Mouse (Mus musculus): ENCODE measurements around the gene Ctnnbip1.

DNA sequence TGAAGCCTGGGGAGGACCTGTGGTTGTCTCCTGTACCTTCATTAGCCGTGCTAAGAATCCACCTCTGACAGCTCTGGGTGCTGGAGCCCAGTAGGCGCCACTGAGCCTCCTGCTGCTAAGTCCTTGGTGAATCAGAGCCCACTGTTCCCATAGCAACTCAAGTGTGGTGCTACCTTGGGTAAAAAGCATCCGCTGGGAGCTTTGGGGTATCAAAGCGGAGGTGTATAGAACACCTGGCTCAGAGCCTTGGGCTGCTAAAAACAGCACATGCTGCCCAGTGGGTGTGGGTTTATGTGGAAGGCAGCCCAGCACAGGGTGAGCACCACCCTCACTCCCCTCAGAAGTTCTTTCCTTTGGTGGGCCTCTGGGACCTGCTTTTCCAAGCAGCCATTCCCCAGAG is 38.1 kb downstream of the Ctnnbip1 start:
- TF ChIP-seq POLR2A (IDR thresholded peaks at IDR 0.05; ENCODE audit: insufficient read length, low read depth) (no peak), REST (IDR thresholded peaks at IDR 0.05; ENCODE audit: insufficient read depth, insufficient read length) (no peak), MAX (IDR thresholded peaks at IDR 0.05; ENCODE audit: low read depth) (no peak), TCF12 (IDR thresholded peaks at IDR 0.05; ENCODE audit: insufficient read depth, poor library complexity, severe bottlenecking) (no peak), POLR2AphosphoS2 (IDR thresholded peaks at IDR 0.05; ENCODE audit: insufficient read length, low read depth) (no peak)
